16 mouse cellular contexts compared by ENCODE assay signal in genomic region chr19:30117241-30117640, GRCm38 (mm10). TPM values are rescaled to one million over a fixed set of nuclear protein-coding genes. Genes with fewer than 3 reads are reported as not detected.
DNase-seq lines count a peak whose midpoint lies in the region; ATAC-seq and TF ChIP-seq lines count a peak whose summit lies in the region.
"Had no signal": no experiment of that assay in that cellular context is flagged by ENCODE, and none has a peak within 500 bp of the region (broad histone marks: within the 10 kb centered on the region; RNA-seq: fewer than 3 reads in every experiment).

No protein-coding gene starts in this region.

- H3K36me3 ChIP-seq in lung, embryonic 14.5 days (ENCODE audit: insufficient read depth), result no peaks in the 10 kb centered on the region
- peaks cover 67% of the 10 kb centered on the region for H3K36me3 ChIP-seq in hindbrain, embryonic 10.5 days
- 0 out of 2 replicates have a peak, but pooled peaks cover 3% of the 10 kb centered on the region for H3K36me3 ChIP-seq in midbrain, embryonic 12.5 days
- H3K36me3 ChIP-seq: embryonic facial prominence, embryonic 15.5 days; kidney, embryonic 15.5 days had no signal

- no peak for ATAC-seq in lung, embryonic 14.5 days (ENCODE audit: insufficient read depth)
- ATAC-seq in midbrain, embryonic 12.5 days (ENCODE audit: low FRiP score, low read depth), result 0 out of 2 replicates have a peak, but pooled peaks have one; percentile 17
- ATAC-seq: lung, postnatal 0 days had no signal

- DNase-seq in lung, embryonic 14.5 days, result no peak
- no peak for DNase-seq in lung, postnatal 14 days
- no peak for DNase-seq in hindbrain, embryonic 10.5 days (ENCODE audit: low spot score)
- DNase-seq in thymus, postnatal 4 days, result no peak
- no peak for DNase-seq in cerebellum, postnatal 14 days
- no peak for DNase-seq in adrenal gland, adult 2 months
- DNase-seq: cerebellum, adult 11 months; thymus, postnatal 36 days had no signal

- no peak overlapping the region for H3K27ac ChIP-seq in lung, embryonic 14.5 days (ENCODE audit: low read depth)
- H3K27ac ChIP-seq in hindbrain, embryonic 10.5 days, result peak overlapping the region; percentile 71; the same call in 1 of the 2 replicates
- peak overlapping the region; percentile 89 for H3K27ac ChIP-seq in midbrain, embryonic 12.5 days (replicated peaks)
- H3K27ac ChIP-seq: embryonic facial prominence, embryonic 15.5 days; kidney, embryonic 15.5 days; stomach, postnatal 0 days had no signal

- no peak overlapping the region for H3K9ac ChIP-seq in lung, embryonic 14.5 days
- H3K9ac ChIP-seq in midbrain, embryonic 12.5 days (replicated peaks), result no peak overlapping the region
- H3K9ac ChIP-seq: embryonic facial prominence, embryonic 15.5 days; kidney, embryonic 15.5 days had no signal

- H3K4me2 ChIP-seq in lung, embryonic 14.5 days, result no peak overlapping the region
- H3K4me2 ChIP-seq in midbrain, embryonic 12.5 days (replicated peaks), result peak overlapping the region; percentile 23; the same call in 1 of the 2 replicates
- H3K4me2 ChIP-seq: embryonic facial prominence, embryonic 15.5 days; kidney, embryonic 15.5 days; liver, embryonic 11.5 days had no signal

- 0 out of 2 replicates have a peak, but pooled peaks have one; percentile 2 for TF ChIP-seq CTCF in lung, embryonic 14.5 days (IDR thresholded peaks at IDR 0.05; ENCODE audit: low read depth)

- no peaks in the 10 kb centered on the region for H3K9me3 ChIP-seq in lung, embryonic 14.5 days (ENCODE audit: low read depth, low read length)
- no peaks in the 10 kb centered on the region for H3K9me3 ChIP-seq in hindbrain, embryonic 10.5 days
- H3K9me3 ChIP-seq in midbrain, embryonic 12.5 days, result no peaks in the 10 kb centered on the region
- H3K9me3 ChIP-seq: embryonic facial prominence, embryonic 15.5 days; kidney, embryonic 15.5 days had no signal

- no peaks in the 10 kb centered on the region for H3K27me3 ChIP-seq in lung, embryonic 14.5 days (ENCODE audit: insufficient read depth, low read length)
- no peaks in the 10 kb centered on the region for H3K27me3 ChIP-seq in hindbrain, embryonic 10.5 days (ENCODE audit: insufficient read depth, poor library complexity, severe bottlenecking)
- H3K27me3 ChIP-seq in midbrain, embryonic 12.5 days, result no peaks in the 10 kb centered on the region
- H3K27me3 ChIP-seq: embryonic facial prominence, embryonic 15.5 days; kidney, embryonic 15.5 days had no signal

- 67% methylated on average over 4 of the region's 4 CpGs for WGBS in lung, embryonic 14.5 days
- 86% methylated on average over 4 of the region's 4 CpGs for WGBS in hindbrain, embryonic 10.5 days
- 64% methylated on average over 4 of the region's 4 CpGs for WGBS in midbrain, embryonic 12.5 days

- H3K4me3 ChIP-seq in lung, embryonic 14.5 days (ENCODE audit: low read depth, low read length), result no peak overlapping the region
- H3K4me3 ChIP-seq in hindbrain, embryonic 10.5 days, result no peak overlapping the region
- no peak overlapping the region for H3K4me3 ChIP-seq in midbrain, embryonic 12.5 days
- H3K4me3 ChIP-seq: embryonic facial prominence, embryonic 15.5 days; kidney, embryonic 15.5 days had no signal

- H3K4me1 ChIP-seq in lung, embryonic 14.5 days (ENCODE audit: insufficient read depth), result no peaks in the 10 kb centered on the region; the same call in 1 of the 2 replicates
- H3K4me1 ChIP-seq in hindbrain, embryonic 10.5 days (replicated peaks), result peaks cover 36% of the 10 kb centered on the region
- peaks cover 50% of the 10 kb centered on the region for H3K4me1 ChIP-seq in midbrain, embryonic 12.5 days

RNA-seq across cellular contexts. Expression of gene Gldc, which starts 58.0 kb away (rescaled TPM):
- polyA plus RNA-seq in lung, embryonic 14.5 days (2014; fragmentation: Nextera tagmentation; extraction: Ambion mirVana), result 0.83 and 1.0 TPM in 2 replicates
- 26.9 and 27.6 TPM in 2 replicates for polyA plus RNA-seq in hindbrain, embryonic 10.5 days (2016; fragmentation: Nextera tagmentation; extraction: Ambion mirVana)
- 21.7 and 28.3 TPM in 2 replicates for polyA plus RNA-seq in midbrain, embryonic 12.5 days (2016; fragmentation: Nextera tagmentation; extraction: Ambion mirVana)
- under 1 TPM; 0.86 to 0.92 TPM for total RNA-seq in adrenal gland, adult 2 months (2021)
- 0.52 and 0.54 TPM in 2 replicates for polyA plus RNA-seq in adrenal gland, adult 2 months (2012; rRNA removed)
- total RNA-seq: hematopoietic stem cell, adult 5-6 weeks had no signal
- polyA plus RNA-seq: spleen, adult 2 months had no signal

Comparison
In these comparisons a context has a peak if more than half of its experiments do, and no peak if none do; other contexts are left out.
1. RNA of gene Gldc, which starts 58.0 kb away (polyA plus RNA-seq): 26.9 to 27.6 TPM in hindbrain, embryonic 10.5 days and 21.7 to 28.3 TPM in midbrain, embryonic 12.5 days; 0.83 to 1.0 TPM in lung, embryonic 14.5 days and 0.52 to 0.54 TPM in adrenal gland, adult 2 months; every median in the first group is over 10 times any median in the second.